Mouse (Mus musculus) spleen, embryonic (tissue): ENCODE measurements around the gene Manf.

Source experiments
- CTCF ChIA-PET: fragments of 350-600 bp; sonication (Branson Sonifier 250); formaldehyde crosslinking; loops from one replicate; lab custom pipeline; 2022; lab: Charles Lee

Gene Manf

GRCm38 (mm10) chr9:106788812-106789321 lies 102.9 kb downstream of the Manf start, which contains the start of gene Rad54l2:
Gene Rad54l2 (minus strand): TSS chr9:106789194.
- CTCF ChIA-PET, result interaction anchor here (0.6 kb wide), 2 partner anchors 24 to 569 kb away, joined by 4 to 8 read pairs; no protein-coding TSS in a partner anchor
